Mouse (Mus musculus): Measurements from ENCODE around the gene Atp6v1fnb.
A peak's percentile ranks its signal among the peaks of the same experiment; 100 is the strongest.

Atp6v1fnb gene

DNA sequence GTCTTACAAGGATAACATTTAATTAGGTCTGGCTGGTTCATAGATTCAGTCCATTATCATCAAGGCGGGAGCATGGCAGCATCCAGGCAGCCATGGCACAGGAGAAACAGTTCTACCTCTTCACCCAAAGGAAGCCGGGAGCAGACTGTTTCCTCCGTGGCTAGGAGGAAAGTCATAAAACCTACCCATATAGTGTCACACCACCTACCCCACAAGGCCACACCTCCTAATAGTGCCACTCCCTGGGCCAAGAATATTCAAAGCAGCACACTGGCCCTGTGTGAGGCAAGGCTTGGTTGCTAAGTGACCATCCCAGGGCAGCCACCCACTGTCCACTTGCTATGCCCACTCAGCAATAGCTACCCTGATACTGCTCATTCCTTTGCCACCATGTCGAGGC lies at the start of gene Atp6v1fnb:
TSS of gene Atp6v1fnb (plus strand) at position 301 of the 400 bp plus-strand sequence.
- DNase-seq = no peak

DNA sequence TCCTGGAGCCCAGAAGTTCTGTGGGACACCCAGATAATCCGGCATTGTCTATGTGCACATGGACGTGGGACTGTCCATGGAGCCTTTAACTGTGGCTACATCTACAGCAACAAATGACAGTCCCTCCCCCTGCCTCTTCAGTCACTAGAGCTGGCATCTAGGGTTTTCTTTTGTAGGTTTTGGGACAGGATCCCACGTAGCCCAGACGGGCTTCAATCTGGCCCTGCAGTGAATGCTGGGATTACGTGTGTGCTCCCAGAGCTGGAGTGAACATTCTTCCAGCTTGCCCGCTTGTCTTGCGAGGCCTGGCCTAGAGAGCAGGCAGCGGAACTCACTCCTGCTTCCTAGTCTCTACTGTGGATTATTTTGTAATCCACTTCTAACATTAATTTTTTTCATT lies 46.1 kb upstream of the Atp6v1fnb start:
- DNase-seq = no peak

DNA sequence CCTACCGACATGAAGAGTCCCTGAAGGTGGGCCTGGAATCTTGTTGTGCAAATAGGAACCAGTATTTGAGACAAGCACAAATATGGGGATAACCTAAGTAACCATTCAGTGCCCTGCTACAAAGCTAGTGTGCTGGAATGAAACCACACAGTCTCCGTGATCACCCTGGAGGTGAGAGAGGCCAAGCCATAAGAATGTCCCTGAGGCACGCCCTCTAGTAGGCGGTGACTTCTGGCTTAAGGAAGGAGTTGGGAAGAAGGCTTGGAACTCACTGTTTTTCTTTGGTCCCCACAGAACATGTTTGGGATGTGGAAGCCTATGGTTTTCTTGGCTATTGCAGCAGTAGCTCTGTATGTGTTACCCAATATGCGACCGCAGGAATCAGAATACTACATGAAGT lies 44.9 kb upstream of the Atp6v1fnb start:
- no peak for DNase-seq

DNA sequence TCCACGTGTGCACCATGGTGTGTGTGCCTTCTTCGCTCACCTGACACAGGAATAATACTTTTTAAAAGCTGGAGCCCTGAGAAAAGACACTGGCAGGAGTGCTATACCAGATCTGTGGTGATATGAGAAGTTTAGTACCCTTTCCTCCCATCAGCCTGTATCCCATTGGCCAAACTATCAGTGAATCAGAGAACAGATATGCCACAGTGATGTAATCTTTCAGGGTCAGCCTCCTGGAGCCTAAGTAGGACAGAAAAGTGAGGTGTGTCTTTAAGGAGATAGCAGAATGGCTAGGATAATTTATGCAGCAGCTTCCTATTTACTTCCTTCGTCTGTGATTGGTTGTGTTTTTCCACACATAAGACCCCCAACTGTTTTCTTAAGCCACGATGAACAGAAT lies 43.1 kb upstream of the Atp6v1fnb start:
- no peak for DNase-seq

DNA sequence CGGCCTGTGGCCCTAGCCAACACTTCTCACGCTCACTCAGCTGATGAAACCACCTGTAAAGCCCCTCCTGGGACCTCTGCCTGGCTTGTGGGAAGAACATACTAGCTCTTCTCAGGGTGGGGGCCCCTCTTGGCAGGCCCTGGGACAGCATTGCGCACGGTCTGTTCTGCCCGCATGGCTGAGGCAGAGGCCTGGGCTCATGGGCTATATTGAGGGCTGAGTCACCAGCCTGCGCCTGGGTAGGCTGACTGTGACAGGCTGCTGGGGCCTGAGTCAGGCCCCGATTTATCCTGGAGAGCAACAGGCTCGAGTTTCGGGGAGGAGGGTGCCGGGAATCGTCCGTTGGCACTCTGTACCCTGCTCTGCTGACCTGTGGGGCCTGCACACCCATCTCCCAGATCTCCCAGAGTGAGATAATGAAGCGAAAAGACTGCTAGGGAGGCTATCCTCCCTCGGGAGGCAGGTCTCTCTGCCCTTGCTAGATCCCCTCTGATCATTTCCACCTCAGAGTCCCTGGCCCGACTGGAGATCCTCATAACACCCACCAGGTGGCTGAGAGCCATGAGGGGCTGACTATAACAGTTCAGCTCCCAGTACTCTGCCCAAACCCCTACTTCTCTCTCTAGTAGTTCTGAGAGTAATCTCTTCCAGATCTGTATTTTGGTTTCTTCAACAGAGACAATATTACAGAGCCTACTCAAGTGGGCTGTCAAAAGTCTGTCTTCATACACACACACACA lies 40.4 kb upstream of the Atp6v1fnb start:
- no peak for DNase-seq

DNA sequence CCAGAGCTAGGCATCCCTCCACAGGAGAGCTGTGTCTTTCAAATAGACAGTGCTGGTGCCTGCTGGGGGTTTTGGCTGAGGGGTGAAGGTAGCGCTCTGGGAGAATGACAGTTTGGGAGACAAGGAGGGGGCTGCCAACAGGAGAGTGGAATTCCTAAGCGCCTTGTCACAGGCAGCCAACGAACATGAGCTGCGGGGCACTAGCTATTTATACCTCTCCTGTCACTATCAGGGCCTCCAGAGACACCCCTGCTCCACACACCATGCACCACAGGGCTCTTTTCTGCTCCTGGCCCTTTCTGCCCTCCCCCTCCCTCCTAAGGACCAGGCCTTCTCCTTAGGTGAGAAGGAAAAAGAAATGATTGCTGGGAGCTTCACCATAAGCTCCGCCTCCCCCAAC lies 39.8 kb upstream of the Atp6v1fnb start:
- DNase-seq = no peak

DNA sequence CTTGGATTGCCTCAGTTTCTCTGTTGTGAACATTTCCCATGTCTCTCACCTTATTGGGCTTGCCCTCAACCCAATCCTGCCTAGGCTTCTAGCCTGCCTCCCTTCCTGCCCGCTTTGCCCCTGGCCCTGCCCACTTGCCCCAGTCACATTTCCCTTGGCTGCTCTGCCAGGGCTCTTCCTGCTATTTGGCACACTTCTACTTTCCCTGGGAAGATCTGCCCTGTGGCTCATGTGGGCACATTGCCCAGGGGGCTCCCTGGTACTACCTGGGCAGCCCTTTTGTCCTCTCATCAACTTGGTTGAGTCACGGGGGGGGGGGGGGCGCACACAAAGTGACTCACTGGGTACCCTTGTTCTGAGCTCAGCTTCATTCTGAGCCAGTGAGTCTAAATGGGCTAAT lies 39.1 kb upstream of the Atp6v1fnb start:
- no peak for DNase-seq

DNA sequence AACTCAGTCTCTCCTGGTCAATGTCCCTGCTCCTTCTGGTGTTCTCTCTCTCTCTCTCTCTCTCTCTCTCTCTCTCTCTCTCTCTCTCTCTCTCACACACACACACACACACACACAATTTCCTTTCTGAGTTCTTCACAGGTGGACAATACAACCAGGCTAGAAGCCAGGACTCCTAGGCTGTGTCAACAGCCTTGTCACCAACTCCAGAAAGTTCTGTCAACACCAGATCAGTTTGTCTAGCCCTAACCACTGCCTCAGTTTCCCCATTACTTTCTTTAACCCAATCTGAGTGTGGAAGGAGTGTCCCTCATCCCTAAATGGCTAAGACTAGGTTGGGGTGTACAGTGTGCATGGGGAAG lies 38.6 kb upstream of the Atp6v1fnb start:
- no peak for DNase-seq

DNA sequence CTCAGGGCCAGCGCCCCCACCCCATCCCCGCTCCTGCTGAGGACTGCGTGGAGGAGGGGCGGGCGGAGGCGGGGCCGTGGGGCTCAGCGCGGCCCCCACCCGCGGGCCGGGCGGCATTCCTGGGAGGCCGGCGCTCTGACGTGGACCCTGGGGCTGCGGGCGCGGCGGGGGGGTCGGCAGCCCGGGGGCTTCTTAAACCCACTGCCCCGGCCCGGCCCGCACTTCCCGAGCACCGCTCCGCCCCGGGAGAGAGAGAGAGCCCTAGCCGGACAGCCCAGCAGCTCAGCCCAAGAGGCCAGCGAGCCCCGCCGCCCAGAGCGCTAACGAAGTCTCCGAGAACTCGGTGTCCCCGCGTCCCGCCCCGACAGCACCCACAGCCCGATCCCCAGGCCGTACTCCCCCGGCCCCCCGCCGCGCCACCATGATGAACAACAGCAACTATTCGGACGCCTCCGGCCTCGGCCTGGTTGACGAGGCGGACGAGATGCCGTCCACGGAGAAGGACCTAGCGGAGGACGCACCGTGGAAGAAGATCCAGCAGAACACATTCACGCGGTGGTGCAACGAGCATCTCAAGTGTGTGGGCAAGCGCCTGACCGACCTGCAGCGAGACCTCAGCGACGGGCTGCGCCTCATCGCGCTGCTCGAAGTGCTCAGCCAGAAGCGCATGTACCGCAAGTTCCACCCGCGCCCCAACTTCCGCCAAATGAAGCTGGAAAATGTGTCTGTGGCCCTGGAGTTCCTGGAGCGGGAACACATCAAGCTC lies 38.0 kb upstream of the Atp6v1fnb start, which contains the start of gene Flnc:
TSS of gene Flnc (plus strand) at position 219 of the 766 bp plus-strand sequence.
- DNase-seq = peak; percentile 44 to 57

DNA sequence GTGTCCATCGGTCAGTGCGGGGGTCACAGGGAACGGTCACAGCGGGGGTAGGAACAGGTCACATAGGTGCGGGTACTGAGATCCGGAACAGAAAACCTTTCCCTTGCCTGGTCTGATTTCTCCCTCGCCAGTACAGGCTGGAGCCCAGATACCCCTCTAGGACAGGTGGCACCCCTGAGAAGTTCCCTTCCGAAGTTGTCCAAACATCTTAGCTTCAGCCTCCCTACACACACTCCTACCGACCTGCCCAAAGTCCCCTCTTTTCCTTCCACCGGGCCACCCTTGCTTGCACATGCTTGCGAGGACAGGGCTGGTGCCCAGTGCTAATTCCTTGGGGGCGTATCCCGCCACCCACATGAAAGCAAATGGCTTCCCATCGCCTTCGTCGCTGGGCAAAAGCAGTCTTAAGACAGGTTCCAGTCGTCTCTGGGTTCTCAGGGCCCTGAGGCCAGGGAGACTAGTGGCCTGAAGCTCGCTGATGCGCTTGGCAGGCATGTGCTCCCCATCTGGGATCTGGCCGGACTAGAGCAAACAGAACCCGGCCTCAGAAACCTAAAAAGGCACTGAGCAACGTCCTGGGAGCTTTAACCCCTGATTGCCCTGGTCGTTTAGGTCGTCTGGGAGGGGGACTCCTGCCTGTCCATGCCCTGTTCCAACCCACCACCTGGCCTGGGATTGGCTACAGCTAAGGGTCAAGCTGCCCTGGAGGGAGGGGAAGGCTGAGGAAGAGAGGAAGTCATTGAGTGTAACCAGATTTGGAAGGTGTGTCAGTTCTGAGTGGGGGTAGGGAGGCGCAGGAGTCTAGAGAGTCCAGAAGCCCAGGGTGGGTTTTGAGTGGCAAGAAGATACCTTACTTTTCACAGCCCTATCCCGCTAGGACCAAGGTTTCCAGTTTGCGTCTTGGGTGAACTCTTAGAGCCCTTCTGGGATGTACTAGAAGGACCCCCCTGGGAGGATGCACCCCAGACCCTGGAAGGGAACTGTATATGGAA lies 37.1 kb upstream of the Atp6v1fnb start:
- peak in 1 of 2 experiments; percentile 24 for DNase-seq

DNA sequence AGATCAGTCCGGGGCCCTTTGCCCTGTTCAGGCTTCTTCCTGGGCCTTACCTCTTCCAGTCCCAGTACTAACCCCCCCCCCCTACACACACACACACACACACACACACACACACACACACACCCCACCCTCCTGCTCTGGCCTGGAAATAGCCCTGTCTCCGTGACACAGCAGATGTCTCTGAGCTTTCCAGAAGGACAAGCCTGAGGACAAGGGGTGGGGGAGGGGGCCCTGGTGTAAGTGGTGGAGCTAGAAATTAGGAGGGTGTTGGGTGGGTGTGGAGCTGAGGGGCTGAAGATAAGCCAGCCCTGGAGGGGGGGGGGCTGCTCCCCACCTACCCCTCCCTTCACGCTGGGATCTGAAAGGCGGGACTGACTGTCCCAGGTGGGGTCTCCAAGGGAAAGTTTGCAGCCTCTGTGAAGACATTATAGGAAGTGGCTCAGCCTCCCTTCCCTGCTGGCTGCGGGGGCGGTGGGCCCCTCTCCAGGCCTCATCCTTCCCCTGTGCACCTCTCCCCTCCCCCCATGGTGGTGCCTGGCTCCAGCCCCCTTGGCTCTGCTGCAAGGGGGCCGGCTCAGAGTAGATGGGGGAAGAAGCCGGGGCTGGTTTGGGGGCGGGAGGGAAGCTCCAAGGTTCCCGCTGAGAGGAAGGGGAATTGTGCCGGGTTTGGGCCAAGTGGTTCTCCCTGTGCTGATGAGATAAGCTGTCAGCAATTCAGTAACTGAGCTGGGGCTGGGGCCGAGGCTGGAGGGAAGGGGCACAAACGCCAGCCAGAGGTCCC lies 36.1 kb upstream of the Atp6v1fnb start:
- peak; percentile 50 to 57 for DNase-seq

DNA sequence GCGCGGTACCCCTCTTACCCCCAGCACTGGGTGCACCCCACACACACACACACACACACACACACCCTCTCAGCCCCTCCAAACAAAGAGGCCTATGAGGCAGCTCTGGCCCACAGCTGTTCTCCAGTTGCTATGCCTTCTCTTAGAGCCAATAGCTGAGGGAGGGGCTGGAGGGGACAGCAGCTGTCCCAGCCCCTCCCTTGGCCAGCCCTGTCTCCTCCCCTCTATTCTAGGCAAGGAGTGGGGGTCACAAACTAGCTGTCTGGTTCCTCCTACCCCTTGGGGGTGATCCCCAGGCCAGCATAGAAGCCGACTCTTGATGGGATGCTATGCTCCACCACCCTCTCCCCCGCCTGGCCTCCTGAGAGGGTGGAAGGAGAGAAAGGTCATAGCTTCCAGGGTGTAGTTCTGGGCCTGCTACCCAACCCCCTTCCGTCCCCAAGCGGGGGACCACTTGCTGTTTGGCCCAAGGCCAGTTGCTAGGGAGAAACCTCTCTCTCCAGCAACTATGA lies 35.2 kb upstream of the Atp6v1fnb start:
- peak; percentile 16 to 38 for DNase-seq

DNA sequence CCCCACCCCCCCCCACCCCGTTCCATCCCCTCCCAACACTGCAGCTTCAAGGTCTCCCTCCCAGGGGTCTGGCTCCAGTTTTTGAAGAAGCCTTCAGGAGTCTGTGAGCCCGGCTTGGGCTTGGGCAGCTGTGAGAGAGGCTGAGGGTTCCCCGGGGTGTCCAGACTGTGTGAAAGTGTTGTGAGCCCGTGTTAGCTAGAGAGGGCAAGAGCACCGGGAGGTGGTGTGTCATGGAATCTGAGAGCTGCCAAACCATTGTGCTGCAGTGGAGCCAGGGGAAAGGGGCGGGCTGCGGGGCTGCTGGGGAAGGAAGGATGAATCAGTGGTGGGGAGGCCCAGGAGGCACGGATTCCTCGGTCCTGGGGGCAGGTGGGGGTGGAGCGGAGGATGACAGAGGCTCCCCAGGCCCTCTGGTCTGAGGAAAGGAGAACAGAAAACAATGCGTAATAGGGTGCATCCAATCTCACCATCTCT lies 34.7 kb upstream of the Atp6v1fnb start:
- DNase-seq = peak; percentile 62 to 72

DNA sequence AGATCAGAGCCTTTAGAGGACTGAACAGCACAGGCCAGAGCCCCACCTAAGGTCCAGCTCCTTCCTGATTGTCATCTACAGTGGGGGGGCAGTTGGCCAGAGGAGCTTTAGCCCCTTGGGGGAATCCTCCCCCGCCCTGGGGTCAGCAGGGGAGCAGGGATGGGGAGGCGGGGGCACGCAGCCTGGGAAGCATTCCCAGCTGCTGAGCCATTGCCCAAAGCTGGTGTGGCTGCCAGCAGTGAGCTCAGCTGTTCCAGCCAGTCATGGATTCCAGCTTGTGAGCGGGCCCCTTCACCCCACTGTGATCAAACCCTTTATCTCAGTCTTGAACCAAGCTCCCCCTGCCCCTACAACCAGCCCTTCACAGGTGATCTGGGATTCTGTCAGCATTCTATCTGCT lies 32.0 kb upstream of the Atp6v1fnb start:
- DNase-seq = peak in 1 of 2 experiments; percentile 25

DNA sequence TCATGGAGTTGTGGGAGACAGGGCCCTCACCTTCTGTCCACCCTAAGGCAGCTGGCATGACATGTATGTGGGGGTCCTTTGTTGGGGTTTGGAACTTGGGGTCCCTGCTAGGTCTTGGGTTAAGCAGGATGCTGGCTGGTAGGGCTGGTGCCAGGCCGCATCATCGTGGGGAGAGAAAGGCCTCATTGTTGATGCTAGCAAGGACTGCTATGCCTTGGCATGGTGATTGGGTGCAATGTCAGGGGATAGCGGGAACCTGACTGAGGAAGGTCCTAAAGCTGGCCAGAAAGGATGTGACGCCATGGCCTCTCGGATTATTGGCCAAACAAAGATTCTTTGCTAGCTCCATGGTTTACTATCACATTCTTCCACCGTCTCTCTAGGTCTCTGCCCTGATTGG lies 31.4 kb upstream of the Atp6v1fnb start:
- no peak for DNase-seq

DNA sequence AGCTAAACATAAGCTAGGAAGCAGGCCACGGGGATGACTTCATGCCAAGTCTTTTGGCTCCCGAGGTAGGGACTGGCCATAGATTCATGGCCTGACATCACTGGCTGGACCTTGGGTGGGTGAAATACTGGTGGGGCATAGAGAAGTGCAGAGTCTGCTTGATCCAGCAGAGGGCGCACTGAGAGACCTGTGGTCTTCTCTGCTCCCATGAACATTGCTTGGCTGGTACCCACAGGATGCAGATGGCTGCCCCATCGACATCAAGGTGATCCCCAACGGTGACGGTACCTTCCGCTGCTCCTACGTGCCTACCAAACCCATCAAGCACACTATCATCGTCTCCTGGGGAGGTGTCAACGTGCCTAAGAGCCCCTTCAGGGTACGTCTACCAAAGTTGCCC lies 26.5 kb upstream of the Atp6v1fnb start:
- DNase-seq = peak; percentile 35 to 53

DNA sequence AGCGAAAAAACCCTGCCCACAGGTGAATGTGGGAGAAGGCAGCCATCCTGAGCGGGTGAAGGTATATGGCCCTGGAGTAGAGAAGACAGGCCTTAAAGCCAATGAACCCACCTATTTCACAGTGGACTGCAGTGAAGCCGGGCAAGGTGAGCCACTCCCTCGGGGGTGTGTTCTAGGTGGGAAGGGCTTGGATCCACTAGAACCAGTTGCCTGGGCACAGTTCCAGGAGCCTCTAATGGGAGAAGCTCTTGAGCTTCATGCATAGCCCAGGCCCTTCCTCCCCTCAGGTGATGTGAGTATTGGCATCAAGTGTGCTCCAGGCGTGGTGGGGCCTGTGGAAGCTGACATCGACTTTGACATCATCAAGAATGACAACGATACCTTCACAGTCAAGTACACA lies 25.9 kb upstream of the Atp6v1fnb start:
- DNase-seq = peak; percentile 40 to 46

DNA sequence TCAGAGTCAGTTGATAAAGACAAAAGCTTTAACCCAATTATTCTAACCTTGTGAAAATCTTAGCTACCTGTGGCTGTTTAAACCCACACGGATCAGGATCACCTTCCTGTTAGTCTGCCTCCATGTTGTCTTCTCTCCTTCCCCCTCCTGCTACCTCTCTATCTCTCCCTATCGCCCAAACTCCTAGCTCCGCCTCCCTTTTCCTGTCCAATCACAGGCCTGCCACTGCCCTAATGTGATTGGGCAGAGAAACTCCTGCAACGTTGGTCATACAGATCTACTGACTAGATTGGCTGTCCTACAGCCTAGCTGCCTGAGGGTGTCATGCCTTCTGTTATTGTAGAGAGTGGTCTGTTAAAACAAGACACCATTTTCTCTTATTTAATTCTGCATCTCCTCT lies 21.4 kb upstream of the Atp6v1fnb start:
- DNase-seq = no peak

DNA sequence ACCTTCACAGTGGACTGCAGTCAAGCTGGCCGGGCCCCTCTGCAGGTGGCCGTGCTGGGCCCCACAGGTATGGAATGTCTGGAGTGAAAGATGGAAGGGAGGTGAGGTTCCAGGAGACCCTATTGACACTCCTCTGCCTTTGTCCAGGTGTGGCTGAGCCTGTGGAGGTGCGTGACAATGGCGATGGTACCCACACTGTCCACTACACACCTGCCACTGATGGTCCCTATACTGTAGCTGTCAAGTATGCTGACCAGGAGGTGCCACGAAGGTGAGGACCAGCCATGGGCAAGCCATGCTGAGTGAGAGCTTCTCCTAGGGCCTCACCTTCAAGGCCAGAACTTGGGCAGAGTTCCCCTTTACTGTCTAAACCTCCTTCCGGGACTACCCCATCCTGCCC lies 20.6 kb upstream of the Atp6v1fnb start:
- peak in 1 of 2 experiments; percentile 19 for DNase-seq

DNA sequence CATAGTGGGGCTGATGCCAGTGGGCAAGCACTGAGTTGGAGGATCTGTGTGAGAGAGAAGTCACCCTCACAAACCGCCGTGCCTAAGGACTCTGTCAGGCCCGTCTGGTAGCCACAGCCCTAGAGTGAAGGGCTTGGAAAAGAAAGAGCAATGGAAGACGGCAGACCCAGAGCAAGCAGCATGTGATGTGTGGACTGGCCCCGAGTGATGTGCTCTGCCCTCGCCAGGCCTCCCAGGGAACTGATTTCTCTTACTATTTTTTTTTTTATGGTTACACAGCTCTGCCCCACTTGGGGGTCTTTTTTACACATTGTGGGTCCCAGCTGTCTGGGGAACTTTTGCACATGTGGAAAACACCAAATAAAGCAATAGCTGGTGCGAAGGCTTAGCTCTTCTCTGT lies 9.7 kb upstream of the Atp6v1fnb start:
- no peak for DNase-seq

DNA sequence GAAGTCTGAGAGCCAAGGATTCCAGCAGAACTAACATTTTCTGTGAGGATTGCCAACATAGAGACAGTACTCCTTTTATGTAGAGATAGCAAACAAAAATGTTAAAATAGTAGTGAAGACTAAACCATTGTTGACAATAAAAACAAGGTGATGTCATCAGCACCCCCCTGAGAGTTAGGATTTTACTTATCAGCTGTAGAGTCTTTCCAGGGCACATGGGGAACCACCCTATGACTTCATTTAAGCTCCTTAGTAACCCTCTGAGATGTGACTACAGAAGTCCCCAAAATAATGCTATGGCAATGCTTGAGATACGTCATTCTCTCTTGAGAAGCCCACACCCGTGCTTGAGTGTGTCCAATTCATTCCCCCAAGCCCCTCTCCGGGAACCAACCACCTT lies 7.8 kb upstream of the Atp6v1fnb start:
- no peak for DNase-seq
